Mouse (Mus musculus) lung, embryonic 14.5 days (tissue): Measurements from ENCODE around the gene Ube2o. TPM values are rescaled to one million over a fixed set of nuclear protein-coding genes. Genes with fewer than 3 reads are reported as not detected.
A peak's percentile ranks its signal among the peaks of the same experiment; 100 is the strongest.

Experiments used
- ATAC-seq: fragments of 200-750 bp; cut with Nextera tagmentation; 2 replicates; pipeline ENCODE4 v1.8.0; 2017; ENCODE audit warnings: mild to moderate bottlenecking, moderate TSS enrichment, moderate library complexity; ENCODE audit not compliant: insufficient read depth
- DNase-seq: peaks from one replicate; pipeline ENCODE4 v3.0.0-alpha.2; 2015
- H3K27ac ChIP-seq: fragments of 300-500 bp; sonication (generic); 2 replicates; pipeline ENCODE4 v1.5.1; 2014; ENCODE audit warnings: low read depth, mild to moderate bottlenecking, moderate library complexity
- H3K27me3 ChIP-seq: fragments of 300-500 bp; sonication (generic); 2 replicates; pipeline ENCODE4 v1.6.1; 2014; ENCODE audit warnings: low read length, control low read depth; ENCODE audit not compliant: insufficient read depth
- H3K36me3 ChIP-seq: fragments of 300-500 bp; sonication (generic); 2 replicates; pipeline ENCODE4 v1.6.1; 2014; ENCODE audit warnings: control low read depth; ENCODE audit not compliant: insufficient read depth
- H3K4me1 ChIP-seq: fragments of 300-500 bp; sonication (generic); 2 replicates; pipeline ENCODE4 v1.6.1; 2014; ENCODE audit warnings: antibody characterized with exemption, control low read depth; ENCODE audit not compliant: insufficient read depth
- H3K4me2 ChIP-seq: fragments of 300-500 bp; sonication (generic); 2 replicates; pipeline ENCODE4 v1.6.1; 2014; ENCODE audit warnings: mild to moderate bottlenecking
- H3K4me3 ChIP-seq: fragments of 300-500 bp; sonication (generic); 2 replicates; pipeline ENCODE4 v1.5.1; 2014; ENCODE audit warnings: low read depth, low read length
- H3K9ac ChIP-seq: fragments of 300-500 bp; sonication (generic); 2 replicates; pipeline ENCODE4 v1.6.1; 2014
- H3K9me3 ChIP-seq: fragments of 300-500 bp; sonication (generic); 2 replicates; pipeline ENCODE4 v1.6.1; 2016; ENCODE audit warnings: low read depth, low read length, control low read depth
- CTCF ChIP-seq: IDR thresholded peaks from 2 replicates; pipeline ENCODE4 v1.5.1; 2016; ENCODE audit warnings: antibody characterized with exemption, low read depth
- WGBS: fragments of 180-500 bp; shearing (Covaris S2); extraction: QIAGEN DNeasy Blood & Tissue Kit; methylation state at CpG from one replicate; pipeline ENCODE4 v1.1.7; 2014; 5-methylcytosine and 5-hydroxymethylcytosine counted together
- polyA plus RNA-seq: library from polyadenylated mRNA; unstranded; fragments of >200 nt; fragmentation: Nextera tagmentation; extraction: Ambion mirVana; gene quantifications from 2 replicates; pipeline ENCODE4 v1.2.1, GENCODE M21; 2014

Ube2o gene
- 17.4 and 22.8 TPM in 2 replicates for polyA plus RNA-seq

GRCm38 (mm10) chr11:116581376-116581814 is at the start of gene Ube2o:
Gene Ube2o, minus strand, starts transcription at chr11:116581447.
- TF ChIP-seq CTCF = peak; percentile 60
- Histone ChIP-seq H3K27ac (peak within 1 kb of the TSS; percentile 69), H3K9me3 (no peaks in the 10 kb centered on the region), H3K4me3 (peak within 1 kb of the TSS; percentile 94), H3K4me1 (no peaks in the 10 kb centered on the region), H3K36me3 (0 out of 2 replicates have a peak, but pooled peaks cover 3% of the 10 kb centered on the region), H3K27me3 (no peaks in the 10 kb centered on the region), H3K9ac (peak within 1 kb of the TSS; percentile 89), H3K4me2 (peak within 1 kb of the TSS; percentile 92)
- WGBS = 2% methylated on average over 42 of the region's 51 CpGs
- DNase-seq = peak; percentile 91
- ATAC-seq = peak; percentile 90

- WGBS = 33% methylated on average over 12 of the region's 12 CpGs
- no peaks in the 10 kb centered on the region for H3K36me3 ChIP-seq
- H3K27ac ChIP-seq = no peak overlapping the region
- DNase-seq (peak; percentile 39), ATAC-seq (no peak)
- TF ChIP-seq CTCF = no peak
- no peak overlapping the region for H3K4me3 ChIP-seq
- no peak overlapping the region for H3K9ac ChIP-seq
- no peaks in the 10 kb centered on the region for H3K4me1 ChIP-seq
- H3K4me2 ChIP-seq = no peak overlapping the region
- H3K9me3 ChIP-seq = no peaks in the 10 kb centered on the region
- no peaks in the 10 kb centered on the region for H3K27me3 ChIP-seq
Observed at GRCm38 (mm10) chr11:116630171-116630965, 49.1 kb upstream of the Ube2o start.

GRCm38 (mm10) chr11:116629472-116629871 is 48.2 kb upstream of the Ube2o start:
- no peak overlapping the region for H3K4me2 ChIP-seq
- H3K27ac ChIP-seq = no peak overlapping the region
- H3K27me3 ChIP-seq = no peaks in the 10 kb centered on the region
- H3K9me3 ChIP-seq = no peaks in the 10 kb centered on the region
- ATAC-seq = no peak
- 81% methylated on average over 6 of the region's 6 CpGs for WGBS
- DNase-seq = no peak
- no peaks in the 10 kb centered on the region for H3K36me3 ChIP-seq
- H3K4me1 ChIP-seq = peaks cover 2% of the 10 kb centered on the region; the same call in 1 of the 2 replicates
- H3K4me3 ChIP-seq = no peak overlapping the region
- H3K9ac ChIP-seq = no peak overlapping the region
- TF ChIP-seq CTCF = no peak

- peak; percentile 65 for ATAC-seq
- Histone ChIP-seq H3K9ac (no peak overlapping the region), H3K27me3 (no peaks in the 10 kb centered on the region), H3K4me3 (no peak overlapping the region), H3K36me3 (no peaks in the 10 kb centered on the region), H3K27ac (no peak overlapping the region), H3K9me3 (no peaks in the 10 kb centered on the region), H3K4me1 (peaks cover 6% of the 10 kb centered on the region; the same call in 1 of the 2 replicates), H3K4me2 (no peak overlapping the region)
- TF ChIP-seq CTCF = peak; percentile 100
- WGBS = 37% methylated on average over 9 of the region's 9 CpGs
- peak; percentile 97 for DNase-seq
Observed at GRCm38 (mm10) chr11:116628712-116629111, 47.5 kb upstream of the Ube2o start.

GRCm38 (mm10) chr11:116627072-116628020 is 46.1 kb upstream of the Ube2o start:
- TF ChIP-seq CTCF = peak; percentile 41
- Histone ChIP-seq H3K9me3 (no peaks in the 10 kb centered on the region), H3K27me3 (no peaks in the 10 kb centered on the region), H3K4me3 (no peak overlapping the region), H3K9ac (no peak overlapping the region), H3K27ac (no peak overlapping the region), H3K36me3 (no peaks in the 10 kb centered on the region), H3K4me1 (peaks cover 9% of the 10 kb centered on the region; the same call in 1 of the 2 replicates), H3K4me2 (no peak overlapping the region)
- DNase-seq (peak; percentile 45), ATAC-seq (no peak)
- WGBS = 35% methylated on average over 10 of the region's 10 CpGs

GRCm38 (mm10) chr11:116626299-116627071 is 45.2 kb upstream of the Ube2o start, which contains the start of gene Rhbdf2:
Gene Rhbdf2, minus strand, starts transcription at chr11:116627019.
- WGBS = 57% methylated on average over 10 of the region's 10 CpGs
- ATAC-seq (no peak), DNase-seq (no peak)
- no peak within 1 kb of the TSS for H3K4me2 ChIP-seq
- H3K4me1 ChIP-seq = peaks cover 15% of the 10 kb centered on the region
- H3K4me3 ChIP-seq = no peak within 1 kb of the TSS
- no peaks in the 10 kb centered on the region for H3K36me3 ChIP-seq
- no peaks in the 10 kb centered on the region for H3K9me3 ChIP-seq
- H3K27ac ChIP-seq = no peak within 1 kb of the TSS
- H3K27me3 ChIP-seq = no peaks in the 10 kb centered on the region
- no peak within 1 kb of the TSS for H3K9ac ChIP-seq
- no peak for TF ChIP-seq CTCF
